In the genomic region with DNA sequence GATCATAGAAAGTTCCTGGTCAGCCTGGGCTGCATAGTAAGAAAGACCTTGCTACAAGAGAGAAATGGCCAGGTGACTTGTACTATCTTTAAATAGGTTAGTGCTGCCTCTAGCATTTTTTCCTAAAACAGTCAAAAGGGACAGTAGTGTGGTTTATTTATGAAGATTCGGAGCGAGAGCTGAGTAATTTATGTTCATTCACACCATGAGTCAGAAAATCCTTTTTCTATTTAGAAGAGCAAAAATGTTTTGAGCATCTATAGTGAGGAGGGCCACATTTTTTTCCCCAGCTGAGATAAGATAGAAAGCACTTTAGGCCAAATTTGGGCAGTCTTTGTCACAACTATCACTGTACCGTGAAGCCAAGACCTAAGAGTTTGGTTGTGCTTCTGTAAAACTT, we compare ENCODE assay signal across 35 mouse cellular contexts.
"Had no signal": no experiment of that assay in that cellular context is flagged by ENCODE, and none has a peak within 500 bp of the region (broad histone marks: within the 10 kb centered on the region; RNA-seq: fewer than 3 reads in every experiment).

No protein-coding gene starts in this region.

- H3K4me1 ChIP-seq: hindbrain, embryonic 10.5 days; hindbrain, embryonic 12.5 days; hindbrain, embryonic 15.5 days; intestine, embryonic 15.5 days; kidney, embryonic 15.5 days had no signal

- H3K4me2 ChIP-seq: heart, embryonic 11.5 days; heart, embryonic 12.5 days; heart, embryonic 13.5 days; heart, embryonic 15.5 days; hindbrain, embryonic 12.5 days; hindbrain, embryonic 14.5 days; hindbrain, embryonic 15.5 days; intestine, embryonic 15.5 days; kidney, embryonic 15.5 days had no signal

- H3K36me3 ChIP-seq: heart, embryonic 10.5 days; heart, embryonic 12.5 days; heart, embryonic 13.5 days; heart, embryonic 15.5 days; hindbrain, embryonic 10.5 days; hindbrain, embryonic 12.5 days; hindbrain, embryonic 15.5 days; intestine, embryonic 15.5 days; kidney, embryonic 15.5 days had no signal

- H3K27me3 ChIP-seq: heart, embryonic 12.5 days; heart, embryonic 13.5 days; heart, embryonic 15.5 days; hindbrain, embryonic 12.5 days; hindbrain, embryonic 15.5 days; intestine, embryonic 15.5 days; kidney, embryonic 15.5 days had no signal

- H3K9me3 ChIP-seq: heart, embryonic 10.5 days; heart, embryonic 15.5 days; hindbrain, embryonic 10.5 days; hindbrain, embryonic 12.5 days; hindbrain, embryonic 15.5 days; intestine, embryonic 15.5 days; kidney, embryonic 15.5 days had no signal

- ATAC-seq: hindbrain, embryonic 16.5 days; hindbrain, postnatal 0 days; inflammation-experienced regulatory T-cells, adult 6 months; intestine, embryonic 15.5 days; intestine, embryonic 16.5 days; intestine, postnatal 0 days had no signal

- H3K27ac ChIP-seq: heart, embryonic 10.5 days; heart, embryonic 13.5 days; heart, embryonic 15.5 days; hindbrain, embryonic 10.5 days; hindbrain, embryonic 12.5 days; hindbrain, embryonic 14.5 days; hindbrain, embryonic 15.5 days; hindbrain, postnatal 0 days; intestine, embryonic 15.5 days; kidney, embryonic 15.5 days; kidney, postnatal 0 days; layer of hippocampus, adult 2 months; left cerebral cortex, adult 2 months had no signal

- DNase-seq: heart, postnatal 10 days; heart, postnatal 14 days; heart, postnatal 36 days; heart, postnatal 4 days; kidney, adult 11 months; kidney, adult 18-20 months; kidney, adult 2 months; kidney, adult 8-10 months; kidney, adult 9 months; kidney, postnatal 10 days; kidney, postnatal 14 days; kidney, postnatal 25 days; kidney, postnatal 36 days; kidney, postnatal 4 days; layer of hippocampus, adult 9-11 months; layer of hippocampus, postnatal 36 days had no signal

- H3K4me3 ChIP-seq: heart, embryonic 10.5 days; heart, embryonic 12.5 days; heart, embryonic 13.5 days; heart, embryonic 15.5 days; hindbrain, embryonic 10.5 days; hindbrain, embryonic 12.5 days; hindbrain, embryonic 15.5 days; intestine, embryonic 15.5 days; kidney, embryonic 15.5 days; layer of hippocampus, adult 2 months; left cerebral cortex, adult 2 months had no signal

- H3K9ac ChIP-seq: heart, embryonic 12.5 days; heart, embryonic 13.5 days; heart, embryonic 15.5 days; hindbrain, embryonic 12.5 days; hindbrain, embryonic 14.5 days; hindbrain, embryonic 15.5 days; intestine, embryonic 15.5 days; kidney, embryonic 15.5 days had no signal
